Mouse (Mus musculus): Measurements from ENCODE around the gene Appl2.
"Not testable (repeated sequence)": the region's sequence is repeated elsewhere in the genome, so short reads cannot be mapped to it uniquely, and the experiment has no call there.

The Appl2 gene

GRCm38 (mm10) chr10:83648131-83649020, at the start of gene Appl2:
Gene Appl2 (minus strand): TSS chr10:83648738.
- peak; percentile 70 for DNase-seq (ENCODE audit: low read depth, low spot score)

GRCm38 (mm10) chr10:83696226-83696625, 47.7 kb upstream of the Appl2 start:
- no peak for DNase-seq (ENCODE audit: low read depth, low spot score)

DNA sequence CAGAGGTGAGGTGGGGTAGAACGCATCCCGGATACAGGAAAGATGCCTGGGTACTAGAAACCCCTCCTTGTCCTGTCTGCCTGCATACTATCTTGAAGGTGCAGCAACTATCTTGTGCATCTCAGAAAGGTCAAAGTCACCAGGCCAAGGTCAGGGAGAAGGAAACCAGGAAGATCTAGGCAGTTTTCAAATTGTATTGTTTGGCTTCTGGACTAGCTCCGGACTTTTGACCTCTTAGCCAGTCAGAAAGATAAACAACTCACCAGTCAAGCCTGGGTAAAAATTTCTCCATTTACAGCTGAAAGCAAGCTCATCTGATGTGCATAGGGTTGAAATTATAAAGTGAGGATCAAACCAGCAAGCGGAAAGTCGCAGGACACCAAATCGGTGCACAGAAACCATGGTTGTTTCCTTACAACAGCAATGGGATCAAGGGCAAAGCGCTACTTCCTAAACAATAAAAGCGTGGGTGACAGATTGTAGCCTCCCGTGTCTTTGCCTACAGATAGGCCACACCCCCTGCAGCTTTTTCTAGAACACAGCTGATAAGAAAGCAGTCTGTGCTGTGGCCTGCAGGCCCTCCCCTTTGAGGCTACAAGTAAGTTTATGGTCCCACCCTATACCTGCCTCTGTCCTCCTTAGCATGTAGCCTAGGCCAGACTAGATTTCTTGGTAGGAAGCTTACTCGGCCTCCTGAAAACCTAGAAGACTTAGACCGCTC, 43.8 kb upstream of the Appl2 start:
- no peak for DNase-seq (ENCODE audit: low read depth, low spot score)

DNA sequence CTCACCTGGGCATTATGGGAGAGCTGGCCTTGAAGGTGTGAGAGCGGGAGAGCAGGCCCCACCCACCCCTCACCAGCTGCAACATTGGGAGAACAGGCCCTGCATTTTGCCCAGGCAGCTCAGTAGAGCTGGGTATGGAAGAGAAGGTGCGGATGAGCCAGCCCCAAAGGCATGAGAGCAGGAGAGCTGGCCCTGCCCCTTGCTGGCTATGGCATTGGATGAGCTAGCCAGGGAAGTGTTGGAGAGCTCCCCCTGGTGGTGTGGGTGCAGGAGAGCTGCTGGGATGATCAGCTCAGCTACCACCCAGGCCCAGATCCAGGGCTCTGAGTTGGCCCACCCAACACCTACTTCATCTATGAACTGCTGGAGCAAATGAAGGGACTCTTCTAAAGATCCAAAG, 39.7 kb upstream of the Appl2 start:
- no peak for DNase-seq (ENCODE audit: low read depth, low spot score)

DNA sequence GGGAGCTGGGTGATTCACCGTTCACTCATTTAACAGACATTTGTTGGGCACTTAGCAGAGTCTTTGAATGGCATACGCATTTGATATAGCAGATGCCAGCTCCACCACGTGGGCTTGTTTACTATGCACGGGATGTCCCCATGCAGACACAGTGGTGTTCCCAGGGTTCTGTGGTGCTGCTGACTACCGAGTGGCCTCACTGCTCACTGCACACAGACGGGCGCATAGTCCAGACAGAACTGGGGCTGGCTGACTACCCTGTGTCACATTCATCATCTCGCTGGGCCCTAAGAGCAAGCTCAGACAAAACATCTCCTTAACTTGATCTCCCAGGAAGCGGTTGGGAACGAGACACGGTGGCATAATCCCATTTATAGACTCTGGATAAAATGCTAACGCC, 32.8 kb upstream of the Appl2 start:
- no peak for DNase-seq (ENCODE audit: low read depth, low spot score)

DNA sequence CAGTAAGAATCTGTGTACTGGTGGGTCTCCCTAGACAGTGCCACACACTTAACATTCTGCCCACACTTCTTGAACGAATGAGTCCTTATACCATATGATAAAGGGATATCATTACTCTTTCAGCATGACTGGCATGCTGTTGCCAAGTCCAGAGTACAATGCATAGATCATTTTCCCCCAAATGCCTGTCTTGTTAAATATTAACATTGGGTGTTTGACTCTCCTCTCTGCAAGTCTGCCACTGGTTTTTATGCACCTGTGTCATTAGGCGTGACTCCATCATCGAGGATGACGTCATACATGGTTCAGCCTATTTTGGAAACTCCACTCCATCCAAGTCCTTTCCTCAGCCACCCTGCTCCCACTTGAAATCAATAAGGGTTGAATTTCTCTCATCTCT, 18.0 kb upstream of the Appl2 start:
- DNase-seq (ENCODE audit: low read depth, low spot score): no peak

- no peak for DNase-seq (ENCODE audit: low read depth, low spot score)
Observed at GRCm38 (mm10) chr10:83661925-83662324, 13.4 kb upstream of the Appl2 start.

DNA sequence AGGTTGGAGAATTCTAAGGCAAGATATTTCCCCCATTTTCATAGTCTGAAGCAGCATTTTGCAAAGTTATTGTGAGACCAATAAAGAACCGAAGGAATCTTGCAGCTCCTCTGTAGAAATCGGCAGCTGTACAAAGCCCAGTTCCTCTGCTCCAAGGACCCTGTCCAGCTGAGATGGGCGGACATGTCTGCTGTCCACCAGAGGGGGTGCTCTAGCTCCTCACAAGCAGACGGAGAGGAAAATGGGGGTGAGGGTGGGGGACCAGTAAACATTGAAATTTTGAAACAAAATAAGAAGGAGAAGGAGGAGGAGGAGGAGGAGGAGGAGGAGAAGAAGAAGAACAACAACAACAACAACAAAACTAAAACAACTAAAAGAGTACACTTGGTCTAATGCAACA, 12.1 kb upstream of the Appl2 start:
- DNase-seq (ENCODE audit: low read depth, low spot score): no peak

- no peak for DNase-seq (ENCODE audit: low read depth, low spot score)
Observed at GRCm38 (mm10) chr10:83654591-83654990, 6.1 kb upstream of the Appl2 start.

GRCm38 (mm10) chr10:83652205-83652866, 3.8 kb upstream of the Appl2 start:
- not testable (repeated sequence) for DNase-seq (ENCODE audit: low read depth, low spot score)

DNA sequence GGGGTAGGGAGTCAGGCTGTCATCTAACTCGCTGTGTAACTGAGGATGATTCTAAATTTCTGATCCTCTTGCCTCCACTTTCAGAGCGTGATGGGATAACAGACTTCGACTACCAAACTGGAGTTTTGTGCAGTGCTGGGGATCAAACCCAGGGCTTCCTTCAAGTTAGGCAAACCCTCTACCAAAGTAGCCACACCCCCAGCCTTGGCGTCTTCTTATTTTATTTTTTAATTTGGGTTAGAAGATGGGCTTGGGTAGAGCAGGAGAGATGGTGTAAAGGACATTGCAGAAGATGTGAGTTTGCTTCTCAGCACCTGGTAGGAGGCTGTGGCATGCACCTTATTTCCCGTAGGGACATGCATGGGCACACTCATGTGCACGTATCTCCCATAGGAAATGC, 499 bp upstream of the Appl2 start:
- DNase-seq (ENCODE audit: low read depth, low spot score): no peak

DNA sequence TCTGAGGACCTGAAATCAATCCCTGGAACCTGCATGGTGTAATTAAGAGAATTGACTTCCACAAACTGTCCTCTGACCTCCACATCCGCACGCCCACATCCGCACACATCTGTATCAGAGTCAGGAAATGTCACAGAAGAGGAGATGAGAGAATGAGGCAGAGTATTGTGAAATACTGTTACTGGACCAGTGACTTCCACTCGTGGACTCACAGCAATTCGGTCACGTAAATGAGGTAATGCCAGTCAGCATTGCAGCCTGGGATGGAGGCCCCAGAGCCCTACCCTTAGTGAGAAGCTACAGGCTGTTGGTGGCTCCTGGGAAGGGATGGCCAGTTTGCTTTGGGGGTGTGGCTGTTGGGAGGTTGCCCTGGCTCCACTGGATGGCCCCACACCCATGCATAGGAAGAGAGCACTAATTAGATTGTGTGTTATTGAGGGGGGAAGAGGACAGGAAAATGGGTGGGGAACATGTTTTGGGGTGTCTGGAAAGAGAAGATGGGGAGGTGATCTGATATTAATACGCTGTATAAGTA, 2.1 kb downstream of the Appl2 start:
- DNase-seq (ENCODE audit: low read depth, low spot score): no peak

DNA sequence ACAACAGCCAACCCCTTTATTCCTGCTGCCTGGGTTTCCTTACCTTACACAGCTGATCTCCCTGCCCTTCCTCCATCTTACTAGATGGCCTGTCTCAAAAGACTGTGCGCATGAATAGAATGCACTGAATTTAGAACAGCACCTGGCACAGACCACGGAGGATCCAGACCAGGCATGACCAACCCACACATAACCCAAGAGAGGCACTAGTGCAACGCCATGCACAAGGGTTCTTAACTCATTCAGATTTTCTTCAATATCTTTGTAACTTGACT, 2.9 kb downstream of the Appl2 start:
- no peak for DNase-seq (ENCODE audit: low read depth, low spot score)

DNA sequence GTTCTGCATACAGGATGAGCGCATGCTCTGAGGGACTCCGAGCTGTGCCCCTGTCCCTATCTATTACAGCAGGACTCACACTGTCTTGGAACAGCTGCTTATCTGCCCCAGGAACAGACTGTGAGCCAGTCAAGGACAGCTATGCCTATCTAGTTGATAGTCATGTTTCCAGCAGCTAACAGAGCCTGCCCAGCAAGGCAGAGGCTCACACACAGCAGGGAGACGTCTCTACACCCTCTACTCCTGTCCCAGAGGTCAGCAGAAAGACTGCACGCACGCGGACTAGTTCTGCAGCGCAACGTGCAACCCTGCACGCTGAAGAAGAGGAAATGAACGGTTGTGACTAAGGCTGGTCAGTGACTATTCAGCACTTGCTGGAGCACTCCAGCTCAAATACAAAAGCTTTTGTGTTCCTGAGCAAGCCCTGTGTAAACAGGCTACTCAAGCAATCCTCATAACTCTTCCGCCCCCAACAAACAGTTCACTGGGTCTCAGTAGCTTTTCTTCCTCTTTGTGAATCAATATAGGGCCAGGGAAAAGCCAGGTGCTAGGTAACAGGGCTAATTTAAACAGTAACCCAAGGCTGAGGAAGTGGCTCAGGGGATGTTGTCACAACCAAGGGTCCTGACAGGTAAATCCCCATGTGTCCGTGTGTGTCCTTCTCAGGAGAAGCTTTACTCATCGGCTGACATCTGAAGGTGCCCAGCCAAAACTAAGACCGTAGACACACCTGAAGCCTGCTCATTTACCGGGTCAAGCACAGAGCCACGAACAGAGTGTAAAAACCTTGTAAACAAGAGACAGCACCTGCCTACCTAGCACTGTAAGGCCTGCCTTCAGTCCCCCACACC, 3.4 kb downstream of the Appl2 start:
- no peak for DNase-seq (ENCODE audit: low read depth, low spot score)

DNA sequence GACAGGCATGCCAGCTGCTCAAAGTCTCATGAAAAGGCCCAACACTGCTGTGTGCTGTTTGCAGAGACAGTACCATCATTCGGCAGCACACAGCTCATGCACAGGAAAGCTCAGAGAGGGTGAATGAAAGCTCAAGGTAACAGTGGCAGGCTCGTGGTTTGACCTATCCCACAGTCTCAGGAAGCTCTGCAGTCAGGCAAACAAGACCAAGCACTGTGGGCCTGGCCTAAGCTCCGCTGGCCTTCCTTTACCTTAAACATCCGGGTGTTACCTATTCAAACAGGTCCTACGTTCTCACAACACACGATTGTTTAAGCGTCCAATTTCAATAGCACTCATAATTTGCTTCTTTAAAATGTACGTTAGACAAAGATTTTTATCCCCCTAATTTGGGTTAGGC, 4.4 kb downstream of the Appl2 start:
- DNase-seq (ENCODE audit: low read depth, low spot score): no peak

DNA sequence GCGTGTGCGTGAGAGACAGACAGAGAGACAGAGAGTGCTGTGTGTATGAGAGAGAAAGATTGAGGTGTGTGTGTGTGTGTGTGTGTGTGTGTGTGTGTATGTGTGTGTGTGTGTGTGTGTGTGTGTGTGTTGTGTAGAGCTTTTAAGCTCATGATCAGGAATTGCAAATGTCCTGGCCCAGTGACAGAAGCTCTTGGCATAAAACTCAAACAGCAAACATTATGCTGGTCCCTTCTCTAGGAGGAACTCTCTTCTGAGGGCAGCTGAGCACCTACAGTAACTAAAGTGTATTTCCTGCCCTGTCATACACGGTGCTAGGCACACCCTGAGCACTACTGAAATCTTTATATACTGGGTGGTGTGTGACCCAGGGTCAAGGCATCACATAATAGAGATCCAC, 6.9 kb downstream of the Appl2 start:
- no peak for DNase-seq (ENCODE audit: low read depth, low spot score)

- no peak for DNase-seq (ENCODE audit: low read depth, low spot score)
Observed at GRCm38 (mm10) chr10:83639881-83640386, 8.6 kb downstream of the Appl2 start.

- DNase-seq (ENCODE audit: low read depth, low spot score): no peak
Observed at GRCm38 (mm10) chr10:83637295-83637694, 11.2 kb downstream of the Appl2 start.

- DNase-seq (ENCODE audit: low read depth, low spot score): no peak
Observed at GRCm38 (mm10) chr10:83636191-83636590, 12.3 kb downstream of the Appl2 start.

- no peak for DNase-seq (ENCODE audit: low read depth, low spot score)
Observed at GRCm38 (mm10) chr10:83634461-83634860, 14.1 kb downstream of the Appl2 start.

GRCm38 (mm10) chr10:83632806-83633374, 15.6 kb downstream of the Appl2 start:
- no peak for DNase-seq (ENCODE audit: low read depth, low spot score)
